Mouse (Mus musculus): ENCODE results near the gene Srrd. TPM values are rescaled to one million over a fixed set of nuclear protein-coding genes. Genes with fewer than 3 reads are reported as not detected.

Srrd gene
- polyA plus RNA-seq, 1 experiment from 2014 or later = 9.4 TPM

DNA sequence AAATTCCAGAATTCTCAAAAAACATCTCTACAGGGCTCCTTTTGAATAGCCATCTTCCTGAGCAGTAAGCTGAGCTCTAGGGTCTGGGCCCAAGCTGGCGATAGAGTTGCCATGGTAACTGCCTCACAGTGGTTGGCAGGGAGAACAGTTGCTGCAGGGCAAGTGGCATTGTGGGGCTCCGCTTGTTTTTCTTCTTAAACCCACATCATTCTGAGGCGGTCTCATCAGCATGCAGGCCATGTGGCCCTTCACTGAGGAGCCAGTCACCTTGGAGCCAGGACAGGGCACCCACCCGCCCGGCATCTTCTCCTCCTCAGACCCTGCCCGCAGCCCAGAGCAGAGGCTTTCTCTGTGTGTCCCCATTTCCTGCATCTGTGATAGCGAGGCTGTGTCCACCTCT is 29.1 kb upstream of the Srrd start:
- H3K36me3 ChIP-seq (replicated peaks; ENCODE audit: insufficient read depth, low read length) = peaks cover 20% of the 10 kb centered on the region
- ATAC-seq = no peak

DNA sequence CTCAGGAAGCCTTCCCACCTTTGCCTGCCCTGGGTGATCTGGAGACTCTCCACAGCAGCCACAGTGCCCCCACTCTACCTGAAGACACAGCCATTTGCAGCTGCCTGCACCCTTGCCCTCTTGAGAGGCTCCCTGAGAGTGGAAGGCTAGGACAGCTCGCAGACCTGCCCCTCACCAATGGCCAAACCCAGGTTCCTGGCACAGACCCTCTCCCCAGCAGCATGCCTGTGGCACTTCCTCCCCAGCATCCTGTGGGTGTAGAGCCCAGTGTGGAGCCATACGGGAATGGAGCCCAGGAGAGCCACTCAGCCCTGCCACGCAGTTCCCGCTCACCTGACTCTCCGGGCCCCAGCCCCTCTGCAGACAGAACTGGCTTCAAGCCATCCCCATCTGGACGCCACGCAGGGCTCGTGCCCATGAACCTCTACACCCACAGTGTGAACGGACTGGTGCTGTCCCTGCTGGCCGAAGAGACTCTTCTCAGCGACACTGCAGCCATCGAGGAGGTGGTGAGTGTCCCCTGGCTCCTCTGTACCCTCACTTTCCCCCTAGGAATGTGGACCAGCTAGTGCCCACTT is 27.5 kb upstream of the Srrd start:
- TF ChIP-seq EP300 (IDR thresholded peaks at IDR 0.05; ENCODE audit: low read depth) (no peak), CTCF (IDR thresholded peaks at IDR 0.05; ENCODE audit: low read depth) (no peak)
- DNase-seq (no peak), ATAC-seq (no peak)
- 87% methylated on average over 12 of the region's 12 CpGs for WGBS (ENCODE audit: insufficient replicate concordance)
- H3K27me3 ChIP-seq (ENCODE audit: insufficient read depth, low read length) = no peaks in the 10 kb centered on the region
- no peak overlapping the region for H3K4me3 ChIP-seq (ENCODE audit: low read depth, low read length)
- H3K4me2 ChIP-seq (ENCODE audit: low read depth, low read length) = no peak overlapping the region
- H3K4me1 ChIP-seq (ENCODE audit: insufficient read depth) = no peaks in the 10 kb centered on the region
- H3K27ac ChIP-seq (ENCODE audit: low read depth) = no peak overlapping the region
- H3K36me3 ChIP-seq (replicated peaks; ENCODE audit: insufficient read depth, low read length) = peaks cover 19% of the 10 kb centered on the region
- no peaks in the 10 kb centered on the region for H3K9me3 ChIP-seq (ENCODE audit: low read length)
- H3K9ac ChIP-seq (replicated peaks) = no peak overlapping the region

More for the DNA sequence above, 29.1 kb upstream of the Srrd start:
- no peaks in the 10 kb centered on the region for H3K9me3 ChIP-seq (ENCODE audit: low read length)
- H3K9ac ChIP-seq (replicated peaks) = no peak overlapping the region
- H3K27me3 ChIP-seq (ENCODE audit: insufficient read depth, low read length) = no peaks in the 10 kb centered on the region
- no peak overlapping the region for H3K4me3 ChIP-seq (ENCODE audit: low read depth, low read length)
- DNase-seq = no peak
- H3K27ac ChIP-seq (ENCODE audit: low read depth) = no peak overlapping the region
- no peaks in the 10 kb centered on the region for H3K4me1 ChIP-seq (ENCODE audit: insufficient read depth)
- 70% methylated on average over 7 of the region's 7 CpGs for WGBS (ENCODE audit: insufficient replicate concordance)
- H3K4me2 ChIP-seq (ENCODE audit: low read depth, low read length) = no peak overlapping the region
- TF ChIP-seq CTCF (IDR thresholded peaks at IDR 0.05; ENCODE audit: low read depth) (no peak), EP300 (IDR thresholded peaks at IDR 0.05; ENCODE audit: low read depth) (no peak)

DNA sequence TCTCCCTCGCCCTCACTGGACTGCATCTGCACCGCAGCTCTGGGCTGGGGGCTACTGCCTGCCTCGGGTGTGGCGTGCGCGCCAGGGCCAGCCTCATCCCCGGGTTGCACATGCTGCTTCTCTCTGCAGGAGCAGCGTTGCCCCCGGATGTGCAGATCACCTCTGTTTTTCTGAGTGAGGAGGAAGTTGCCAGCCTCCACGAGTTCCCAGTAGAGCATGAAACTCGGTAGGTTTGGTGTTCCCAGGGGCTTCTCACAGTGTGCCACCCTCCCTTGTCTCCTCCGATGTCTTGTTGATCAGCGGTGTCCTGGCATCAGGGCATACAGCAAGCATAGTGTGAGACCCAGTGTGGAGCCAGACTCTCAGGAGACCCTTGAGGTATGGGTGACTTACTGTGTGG is 26.5 kb upstream of the Srrd start:
- peaks cover 21% of the 10 kb centered on the region for H3K36me3 ChIP-seq (replicated peaks; ENCODE audit: insufficient read depth, low read length)
- no peak overlapping the region for H3K4me2 ChIP-seq (ENCODE audit: low read depth, low read length)
- H3K4me1 ChIP-seq (ENCODE audit: insufficient read depth) = no peaks in the 10 kb centered on the region
- H3K9ac ChIP-seq (replicated peaks) = no peak overlapping the region
- no peaks in the 10 kb centered on the region for H3K27me3 ChIP-seq (ENCODE audit: insufficient read depth, low read length)
- DNase-seq (no peak), ATAC-seq (no peak)
- H3K4me3 ChIP-seq (ENCODE audit: low read depth, low read length) = no peak overlapping the region
- no peaks in the 10 kb centered on the region for H3K9me3 ChIP-seq (ENCODE audit: low read length)
- no peak for TF ChIP-seq CTCF (IDR thresholded peaks at IDR 0.05; ENCODE audit: low read depth)
- no peak for TF ChIP-seq EP300 (IDR thresholded peaks at IDR 0.05; ENCODE audit: low read depth)
- H3K27ac ChIP-seq (ENCODE audit: low read depth) = no peak overlapping the region
- 79% methylated on average over 13 of the region's 13 CpGs for WGBS (ENCODE audit: insufficient replicate concordance)

DNA sequence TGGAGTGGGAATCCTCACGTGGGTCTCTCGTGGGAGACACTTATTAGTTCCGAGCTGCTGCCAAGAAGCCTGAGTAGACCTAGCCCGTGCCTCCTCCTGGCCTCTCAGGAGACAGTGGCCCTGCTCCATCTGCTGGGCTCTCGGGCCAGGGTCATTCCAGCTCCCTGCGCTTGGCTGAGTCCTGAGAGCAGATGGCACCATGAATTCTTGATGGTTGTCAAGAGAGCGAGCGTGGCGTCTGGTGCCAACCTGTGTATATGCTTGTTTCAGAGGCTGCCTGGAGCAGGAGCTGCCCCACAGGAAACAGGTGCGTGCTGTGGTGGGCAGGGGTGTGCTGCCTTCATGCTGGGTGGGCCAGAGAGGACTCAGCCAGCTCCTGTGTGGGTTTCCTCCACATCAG is 25.8 kb upstream of the Srrd start:
- no peaks in the 10 kb centered on the region for H3K4me1 ChIP-seq (ENCODE audit: insufficient read depth)
- no peaks in the 10 kb centered on the region for H3K9me3 ChIP-seq (ENCODE audit: low read length)
- H3K36me3 ChIP-seq (replicated peaks; ENCODE audit: insufficient read depth, low read length) = peaks cover 22% of the 10 kb centered on the region
- no peak for ATAC-seq
- H3K4me3 ChIP-seq (ENCODE audit: low read depth, low read length) = no peak overlapping the region
- no peaks in the 10 kb centered on the region for H3K27me3 ChIP-seq (ENCODE audit: insufficient read depth, low read length)
- no peak overlapping the region for H3K9ac ChIP-seq (replicated peaks)
- DNase-seq = no peak
- 82% methylated on average over 10 of the region's 10 CpGs for WGBS (ENCODE audit: insufficient replicate concordance)
- TF ChIP-seq CTCF (IDR thresholded peaks at IDR 0.05; ENCODE audit: low read depth) = no peak
- no peak for TF ChIP-seq EP300 (IDR thresholded peaks at IDR 0.05; ENCODE audit: low read depth)
- no peak overlapping the region for H3K27ac ChIP-seq (ENCODE audit: low read depth)
- H3K4me2 ChIP-seq (ENCODE audit: low read depth, low read length) = no peak overlapping the region

DNA sequence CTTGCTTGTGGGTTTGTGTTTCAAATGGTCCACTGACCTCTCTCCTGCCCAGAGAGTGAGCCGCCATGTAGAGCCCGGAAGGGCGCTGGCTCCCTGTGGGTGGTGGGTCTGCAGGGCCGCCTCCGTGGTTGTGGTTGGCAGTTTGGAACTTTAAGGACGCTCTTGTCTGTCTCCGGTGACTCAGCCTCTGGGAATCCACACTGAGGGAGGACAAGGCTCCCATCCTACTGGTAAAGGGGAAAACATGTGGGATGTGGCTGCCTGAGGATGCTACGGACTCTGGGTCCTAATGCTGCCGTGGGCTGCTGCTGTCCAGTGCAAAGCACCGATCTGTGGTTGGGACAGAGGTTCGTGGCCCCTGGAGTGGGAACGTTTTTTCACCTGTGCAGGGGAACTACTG is 25.1 kb upstream of the Srrd start:
- Histone ChIP-seq H3K4me1 (ENCODE audit: insufficient read depth) (no peaks in the 10 kb centered on the region), H3K27me3 (ENCODE audit: insufficient read depth, low read length) (no peaks in the 10 kb centered on the region), H3K9ac (replicated peaks) (no peak overlapping the region), H3K4me2 (ENCODE audit: low read depth, low read length) (no peak overlapping the region), H3K36me3 (replicated peaks; ENCODE audit: insufficient read depth, low read length) (peaks cover 26% of the 10 kb centered on the region), H3K4me3 (ENCODE audit: low read depth, low read length) (no peak overlapping the region), H3K9me3 (ENCODE audit: low read length) (no peaks in the 10 kb centered on the region), H3K27ac (ENCODE audit: low read depth) (no peak overlapping the region)
- DNase-seq = no peak
- no peak for ATAC-seq
- no peak for TF ChIP-seq CTCF (IDR thresholded peaks at IDR 0.05; ENCODE audit: low read depth)
- TF ChIP-seq EP300 (IDR thresholded peaks at IDR 0.05; ENCODE audit: low read depth) = no peak
- WGBS (ENCODE audit: insufficient replicate concordance) = 73% methylated on average over 12 of the region's 12 CpGs

DNA sequence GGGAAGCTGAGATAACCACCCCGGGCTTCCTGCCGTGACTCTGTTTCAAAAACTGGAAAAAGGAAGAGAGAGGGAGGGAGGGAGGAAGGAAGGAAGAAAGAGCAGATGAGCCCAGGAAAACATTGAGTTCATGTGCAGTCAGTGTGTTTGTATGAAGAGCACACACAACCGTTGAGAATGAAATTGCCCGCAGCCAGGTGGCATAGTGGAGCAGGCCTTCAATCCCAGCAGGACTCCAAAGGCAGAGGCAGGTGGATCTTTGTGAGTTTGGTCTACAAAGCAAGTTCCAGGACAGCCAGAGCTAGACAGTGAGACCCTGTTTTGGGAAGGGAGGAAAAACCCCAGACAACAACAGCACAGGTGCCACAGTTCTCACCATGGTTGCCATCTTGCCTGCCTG is 24.5 kb upstream of the Srrd start:
- 78% methylated on average over 4 of the region's 4 CpGs for WGBS (ENCODE audit: insufficient replicate concordance)
- peaks cover 25% of the 10 kb centered on the region for H3K36me3 ChIP-seq (replicated peaks; ENCODE audit: insufficient read depth, low read length)

More for the DNA sequence above, 24.5 kb upstream of the Srrd start:
- Histone ChIP-seq H3K9me3 (ENCODE audit: low read length) (no peaks in the 10 kb centered on the region), H3K4me2 (ENCODE audit: low read depth, low read length) (no peak overlapping the region), H3K27ac (ENCODE audit: low read depth) (no peak overlapping the region), H3K4me3 (ENCODE audit: low read depth, low read length) (no peak overlapping the region), H3K27me3 (ENCODE audit: insufficient read depth, low read length) (no peaks in the 10 kb centered on the region), H3K4me1 (ENCODE audit: insufficient read depth) (no peaks in the 10 kb centered on the region), H3K9ac (replicated peaks) (no peak overlapping the region)
- ATAC-seq = no peak
- TF ChIP-seq CTCF (IDR thresholded peaks at IDR 0.05; ENCODE audit: low read depth) = no peak
- TF ChIP-seq EP300 (IDR thresholded peaks at IDR 0.05; ENCODE audit: low read depth) = no peak
- DNase-seq = no peak

All from liver, postnatal 0 days (tissue).